Mouse (Mus musculus) heart, postnatal 14 days (tissue): ENCODE results near the gene Morc3. TPM values are rescaled to one million over a fixed set of nuclear protein-coding genes. Genes with fewer than 3 reads are reported as not detected.

Experiments
- DNase-seq, 2 experiments: peaks; one replicate each; pipeline ENCODE4 v3.0.0; 2021 to 2022
- intact Hi-C: fragments of 180-260 bp; cut with DNase I; formaldehyde crosslinking; loops from one replicate; pipeline ENCODE4 v1.15.1; 2025
- total RNA-seq, 2 experiments: library from RNA; stranded (reverse); gene quantifications; 2 replicates each; pipeline ENCODE4 v1.2.3; 2021

The Morc3 gene
- total RNA-seq, 2 experiments from 2014 or later: 18.6 to 19.1 TPM

DNA sequence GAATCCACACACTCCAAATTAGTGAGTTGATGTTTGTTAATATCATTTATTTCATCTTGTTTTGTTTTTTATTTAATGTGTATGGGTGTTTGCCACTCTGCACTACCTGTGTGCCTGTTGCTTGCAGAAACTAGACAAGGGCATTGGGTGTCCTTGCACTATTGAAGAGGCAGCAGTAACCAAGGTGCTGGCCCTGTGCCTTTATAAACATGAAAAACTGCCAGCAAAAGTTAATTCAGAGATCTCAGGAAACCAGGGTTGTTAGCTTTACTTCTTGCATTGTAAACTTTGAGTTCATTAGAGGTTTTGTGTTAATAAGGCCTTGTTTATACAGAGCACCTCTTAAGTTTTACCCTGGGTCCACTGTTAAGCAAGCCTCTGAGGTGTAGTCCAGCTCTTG, 28.8 kb downstream of the Morc3 start:
- DNase-seq: no peak
- intact Hi-C loops: no loop called here

DNA sequence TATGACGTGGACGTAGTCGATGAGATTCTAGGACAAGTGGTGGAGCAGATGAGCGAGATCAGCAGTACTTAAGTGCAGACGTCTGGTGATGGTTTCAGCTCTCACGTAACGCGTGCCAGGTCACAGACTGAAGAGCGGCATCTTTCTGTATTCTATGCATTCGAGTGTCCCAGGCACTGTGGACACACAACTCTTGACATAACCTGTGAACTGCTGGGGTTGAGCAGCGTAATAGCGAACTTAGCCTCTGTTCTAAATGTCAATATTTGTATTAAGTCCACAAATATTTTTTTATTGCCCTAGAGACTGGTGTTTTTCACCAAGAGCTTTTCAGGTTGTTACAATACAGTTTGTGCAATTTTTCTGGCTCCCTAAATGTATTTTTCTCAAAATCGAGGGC, 42.9 kb downstream of the Morc3 start:
- intact Hi-C loops: no loop called here
- no peak for DNase-seq

DNA sequence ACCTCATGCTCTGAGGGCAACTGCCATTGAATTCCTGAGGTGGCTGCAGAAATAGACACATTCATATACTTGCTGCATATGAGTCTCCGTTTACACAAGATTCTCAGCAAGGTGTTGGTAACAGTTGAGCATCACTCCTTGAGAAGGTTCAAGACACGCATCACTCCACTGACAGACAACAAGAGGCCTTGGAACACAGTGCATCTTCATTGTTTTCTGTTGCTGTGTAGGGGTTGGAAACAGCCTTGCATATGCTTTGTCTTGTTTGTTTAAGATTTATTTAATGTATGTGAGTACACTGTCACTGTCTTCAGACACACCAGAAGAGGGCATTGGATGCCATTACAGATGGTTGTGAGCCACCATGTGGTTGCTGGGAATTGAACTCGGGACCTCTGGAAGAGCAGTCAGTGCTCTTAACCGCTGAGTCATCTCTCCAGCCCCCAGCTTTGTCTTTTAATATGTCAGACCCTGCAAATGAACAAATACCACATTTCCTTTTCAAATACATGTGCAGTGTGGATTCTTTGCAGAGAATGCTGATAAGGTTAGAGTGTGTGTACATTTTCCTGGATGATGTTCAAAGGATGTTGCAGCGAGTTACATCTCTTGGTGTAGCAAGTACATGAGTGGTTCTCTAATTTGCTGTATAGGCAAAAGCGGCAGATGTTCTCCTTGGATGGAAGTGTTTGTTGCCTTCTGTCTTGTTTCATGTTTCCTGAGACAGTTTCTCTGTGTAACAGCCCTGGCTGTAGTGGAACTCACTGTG, 45.9 kb downstream of the Morc3 start:
- intact Hi-C loops: no loop called here
- DNase-seq: no peak

DNA sequence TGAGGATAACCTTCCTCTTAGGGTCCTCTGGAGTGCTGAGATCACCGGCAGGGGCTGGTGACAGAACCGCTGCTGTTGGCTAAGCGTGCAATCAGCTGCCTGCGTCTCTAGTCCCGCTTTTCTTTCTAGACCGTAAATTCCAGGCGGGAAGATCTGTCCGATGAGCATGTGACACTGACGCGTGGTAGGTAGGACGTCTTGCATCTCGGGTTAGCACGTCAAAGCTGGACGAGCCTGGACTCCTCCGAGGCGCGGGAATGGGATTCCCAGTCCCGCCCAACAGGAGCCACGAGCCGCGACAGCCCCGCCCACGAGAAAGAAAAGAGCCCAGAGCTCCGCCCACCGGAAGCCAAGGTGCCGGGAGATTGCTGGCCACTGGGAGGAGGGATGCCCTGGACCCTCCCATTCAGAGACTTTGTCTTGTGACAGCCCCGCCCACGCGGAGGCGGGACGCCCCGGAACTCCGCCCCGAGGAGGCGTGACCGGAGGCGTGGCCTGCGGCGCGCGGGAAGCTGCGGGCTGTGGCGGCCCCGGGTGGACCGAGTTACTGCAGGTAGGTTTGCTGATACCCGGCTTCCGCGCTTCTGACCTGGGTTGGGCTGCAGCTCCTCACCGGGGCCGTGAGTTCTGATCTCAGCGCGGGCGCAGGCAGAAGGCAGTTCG, 51.6 kb downstream of the Morc3 start, which contains the start of gene Chaf1b:
Gene Chaf1b (plus strand): TSS at position 479 of the 663 bp plus-strand sequence.
- DNase-seq: peak; percentile 94 to 98
- intact Hi-C loops: no loop called here

DNA sequence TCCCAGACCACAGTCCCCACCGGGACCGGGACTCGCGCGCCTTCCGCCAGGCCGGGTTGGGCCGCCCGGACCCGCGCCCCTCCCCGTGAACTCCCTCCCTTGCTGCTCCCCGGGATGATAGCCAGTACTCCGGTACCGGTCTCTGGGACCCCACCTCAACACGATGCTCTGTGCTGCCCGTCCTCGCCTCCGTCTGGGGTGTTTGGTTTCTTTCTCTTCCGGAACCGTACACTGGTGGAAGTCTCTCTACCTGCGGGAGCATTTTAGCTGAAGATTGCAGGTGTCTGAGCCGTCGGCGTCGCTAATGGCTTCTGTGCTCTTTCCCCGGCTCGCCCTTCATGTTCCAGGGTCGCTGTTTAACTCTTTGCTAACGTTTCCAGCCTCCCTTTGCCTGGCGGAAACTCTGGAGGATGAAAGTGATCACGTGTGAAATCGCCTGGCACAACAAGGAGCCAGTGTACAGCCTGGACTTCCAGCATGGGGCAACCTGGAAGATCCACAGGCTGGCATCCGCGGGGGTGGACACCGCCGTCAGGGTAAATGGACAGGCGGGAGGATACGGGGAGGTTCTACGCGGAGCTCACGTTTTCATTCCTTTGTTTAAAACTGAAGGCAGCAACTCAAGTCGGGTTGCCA, 52.3 kb downstream of the Morc3 start:
- DNase-seq: peak; percentile 6 to 16
- intact Hi-C loops: no loop called here

DNA sequence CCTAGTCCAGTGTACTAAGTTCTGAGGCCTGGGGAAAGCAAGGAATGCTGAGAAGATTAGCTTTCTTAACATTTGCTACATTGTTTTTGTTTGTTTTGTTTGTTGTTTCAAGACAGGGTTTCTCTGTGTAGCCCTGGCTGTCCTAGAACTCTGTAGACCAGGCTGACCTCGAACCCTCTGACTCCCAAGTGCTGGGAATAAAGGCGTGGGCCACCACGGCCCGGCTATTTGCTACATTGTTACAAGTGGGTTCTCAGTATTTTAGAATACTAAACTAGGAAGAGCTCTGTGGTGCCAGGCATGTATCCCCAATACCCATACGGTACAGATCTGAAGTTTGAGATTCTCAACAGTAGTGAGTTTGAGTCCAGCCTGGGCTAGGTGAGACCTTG, 52.8 kb downstream of the Morc3 start:
- intact Hi-C loops: no loop called here
- DNase-seq: no peak

DNA sequence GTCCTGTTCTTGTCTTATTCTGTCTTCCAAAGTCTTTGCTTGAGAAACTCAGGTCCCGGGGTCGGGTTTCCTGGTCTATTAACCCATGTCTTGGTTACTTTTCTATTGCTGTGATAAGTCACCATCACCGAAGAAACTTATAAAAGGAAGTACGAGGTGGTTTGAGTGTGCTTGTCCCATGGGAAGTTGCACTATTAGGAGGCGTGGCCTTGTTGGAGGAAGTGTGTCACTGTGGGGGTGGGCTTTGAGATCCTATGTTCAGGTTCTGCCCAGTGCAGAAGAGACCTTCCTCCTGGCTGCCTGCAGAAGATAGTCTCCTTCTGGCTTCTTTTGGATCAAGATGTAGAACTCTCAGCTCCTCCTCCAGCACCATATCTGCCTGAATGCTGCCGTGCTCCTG, 56.6 kb downstream of the Morc3 start:
- no peak for DNase-seq
- intact Hi-C loops: no loop called here

DNA sequence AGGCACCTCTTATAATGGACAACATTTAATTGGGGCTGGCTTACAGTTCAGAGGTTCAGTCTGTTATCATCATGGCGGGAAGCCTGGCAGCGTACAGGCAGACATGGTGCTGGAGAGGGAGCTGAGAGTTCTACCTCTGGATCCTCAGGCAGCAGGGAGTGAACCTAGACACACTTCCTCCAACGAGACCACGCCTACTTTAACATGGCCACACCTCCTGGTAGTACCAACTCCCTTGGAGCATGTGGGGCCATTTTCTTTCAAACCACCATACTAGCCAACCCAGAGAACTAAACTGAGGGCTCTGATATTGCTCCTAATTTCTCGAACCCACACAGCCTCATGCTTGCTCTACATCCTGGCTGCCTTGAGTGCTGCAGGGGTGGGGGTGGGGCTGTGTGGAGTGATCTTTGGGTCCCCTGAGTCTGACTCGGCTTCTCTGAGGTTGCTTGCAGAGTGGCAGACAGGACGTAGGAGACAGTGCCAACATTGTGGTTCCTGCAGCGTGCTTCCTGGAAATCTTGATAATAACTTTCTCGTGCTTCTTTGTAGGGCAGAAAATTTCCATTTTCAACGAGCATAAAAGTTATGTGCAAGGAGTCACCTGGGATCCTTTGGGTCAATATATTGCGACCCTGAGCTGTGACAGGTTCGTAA, 59.2 kb downstream of the Morc3 start:
- intact Hi-C loops: no loop called here
- DNase-seq: no peak

DNA sequence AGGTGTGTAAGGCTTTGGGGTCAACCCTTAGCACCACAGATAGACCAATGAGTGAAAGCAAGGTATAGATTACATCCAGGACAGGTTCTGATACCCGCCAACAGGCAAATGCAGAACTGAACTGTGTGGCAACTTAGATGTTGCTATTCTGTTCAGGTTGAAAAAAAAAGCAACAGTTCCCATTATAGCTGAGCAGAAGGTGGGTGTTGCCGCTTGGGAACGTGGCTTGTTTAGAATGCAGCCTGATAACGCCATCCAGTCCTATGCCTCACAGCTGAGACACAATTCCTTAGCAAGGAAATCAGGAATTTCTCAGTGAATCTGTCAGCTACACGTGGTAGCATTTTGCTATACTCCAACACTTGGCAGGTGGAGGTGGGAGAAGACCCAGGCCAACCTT, 61.4 kb downstream of the Morc3 start:
- DNase-seq: no peak

DNA sequence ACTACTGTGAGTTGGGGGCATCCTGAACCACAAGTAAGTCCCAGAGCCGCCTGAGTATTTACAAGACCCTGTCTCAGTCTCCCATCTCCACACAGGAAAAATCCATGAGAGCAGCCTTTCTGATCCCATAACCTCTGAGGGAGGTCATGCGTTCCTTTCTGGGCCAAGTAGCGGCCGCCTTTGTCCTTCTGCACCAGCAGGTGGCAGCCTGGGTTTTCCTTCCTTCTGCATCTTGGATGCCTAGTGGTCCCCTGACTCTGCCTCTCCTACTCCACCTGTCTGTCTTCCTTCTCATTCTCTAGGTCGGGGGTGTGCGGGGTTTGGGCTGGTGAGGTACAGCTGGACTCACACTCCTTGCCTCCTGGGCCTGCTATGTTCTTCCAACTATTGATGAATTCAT, 71.1 kb downstream of the Morc3 start:
- intact Hi-C loops: no loop called here
- no peak for DNase-seq

More for the DNA sequence above, 61.4 kb downstream of the Morc3 start:
- intact Hi-C loops: no loop called here

DNA sequence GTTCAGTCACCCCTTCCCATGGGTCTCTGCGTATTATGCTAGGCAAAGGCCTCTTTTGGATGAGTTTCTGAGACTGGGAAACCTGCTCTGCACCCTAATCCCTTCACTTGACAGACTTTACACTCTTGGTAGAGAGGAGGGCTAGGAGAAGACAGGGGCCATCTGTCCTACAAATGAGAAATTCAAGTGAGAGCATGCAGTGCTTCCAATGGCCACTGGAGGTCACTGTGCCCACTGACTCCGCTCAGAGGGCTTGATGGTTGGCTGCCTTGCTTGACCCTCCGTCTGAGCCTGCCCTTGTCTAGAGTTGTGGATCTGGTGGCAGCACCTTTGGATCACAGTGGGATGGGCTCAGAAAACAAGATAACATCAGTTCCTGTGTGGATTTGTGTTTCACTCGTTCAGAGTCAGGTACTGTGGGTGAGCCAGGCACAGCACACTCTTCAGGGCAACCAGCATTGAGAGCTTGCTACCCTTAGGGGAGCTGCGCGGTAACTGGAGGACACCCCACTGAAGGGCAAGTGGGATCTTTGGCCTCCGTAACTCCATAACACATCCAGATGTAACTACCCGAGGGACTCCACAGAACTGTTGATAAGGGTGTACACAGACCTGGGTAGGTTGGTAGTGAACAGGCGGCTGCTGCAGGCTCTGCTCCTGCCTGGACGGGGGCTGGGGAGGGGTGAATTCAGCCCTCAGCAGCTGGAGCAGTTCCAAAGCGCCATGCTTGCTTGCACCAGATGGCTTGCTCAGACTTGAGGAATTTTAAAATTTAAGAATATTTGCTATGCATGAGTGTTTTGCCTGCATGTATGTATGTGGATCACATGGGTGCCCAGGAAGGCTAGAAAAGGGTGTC, 74.5 kb downstream of the Morc3 start:
- intact Hi-C loops: no loop called here
- DNase-seq: peak; percentile 56 to 69

DNA sequence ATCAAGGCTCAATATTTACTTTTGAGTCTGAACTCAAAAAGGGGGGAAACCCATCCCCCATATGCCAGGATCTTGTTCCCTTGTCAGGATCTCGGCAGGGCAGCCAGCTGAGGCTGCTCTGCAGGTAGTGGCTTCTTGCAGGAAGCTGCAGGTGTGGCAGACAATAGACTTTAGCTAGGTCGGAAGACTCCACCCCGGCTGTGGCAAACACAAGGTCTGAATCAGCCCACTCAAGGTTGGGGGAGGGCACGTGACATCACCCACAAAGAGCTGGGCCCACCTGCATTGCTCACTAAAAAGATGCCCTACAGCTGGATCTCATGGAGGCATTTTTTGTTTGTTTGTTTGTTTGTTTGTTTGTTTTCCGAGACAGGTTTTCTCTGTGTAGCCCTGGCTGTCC, 75.8 kb downstream of the Morc3 start:
- intact Hi-C loops: no loop called here

DNA sequence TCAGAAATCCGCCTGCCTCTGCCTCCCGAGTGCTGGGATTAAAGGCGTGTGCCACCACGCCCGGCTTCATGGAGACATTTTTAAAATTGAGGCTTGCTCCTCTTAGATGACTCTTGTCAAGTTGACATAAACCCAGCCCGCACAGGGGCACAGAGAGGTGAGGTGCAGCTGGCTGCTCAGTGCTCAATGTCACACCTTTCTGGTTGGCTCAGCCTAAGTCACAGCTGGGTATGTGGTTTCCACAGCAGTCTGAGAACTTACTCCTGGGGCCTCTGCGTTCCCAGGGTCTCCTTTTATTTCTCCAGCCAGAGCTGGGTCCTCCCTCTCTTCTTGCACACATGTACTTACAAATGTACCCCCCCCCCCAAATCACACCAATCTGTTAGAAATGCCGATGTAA, 76.3 kb downstream of the Morc3 start:
- intact Hi-C loops: no loop called here
- DNase-seq: no peak

More for the DNA sequence above, 75.8 kb downstream of the Morc3 start:
- no peak for DNase-seq

DNA sequence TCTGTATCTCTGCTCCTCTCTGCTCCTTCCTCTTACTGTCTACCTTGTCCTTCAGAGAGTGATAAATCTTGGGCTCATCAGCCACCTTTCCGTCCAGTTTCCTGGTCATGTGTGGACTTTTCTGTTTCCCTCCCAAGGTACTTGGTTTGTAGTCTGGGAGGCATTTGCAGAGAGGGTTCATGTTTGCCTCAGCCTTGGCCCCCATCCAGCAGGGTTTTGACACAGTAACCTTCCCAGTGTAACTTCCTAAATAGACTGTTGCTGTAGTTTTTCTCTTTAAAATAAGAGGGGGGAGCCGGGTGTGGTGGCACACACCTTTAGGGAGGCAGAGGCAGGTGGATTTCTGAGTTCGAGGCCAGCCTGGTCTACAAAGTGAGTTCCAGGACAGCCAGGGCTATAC, 78.0 kb downstream of the Morc3 start:
- intact Hi-C loops: no loop called here
- DNase-seq: no peak

DNA sequence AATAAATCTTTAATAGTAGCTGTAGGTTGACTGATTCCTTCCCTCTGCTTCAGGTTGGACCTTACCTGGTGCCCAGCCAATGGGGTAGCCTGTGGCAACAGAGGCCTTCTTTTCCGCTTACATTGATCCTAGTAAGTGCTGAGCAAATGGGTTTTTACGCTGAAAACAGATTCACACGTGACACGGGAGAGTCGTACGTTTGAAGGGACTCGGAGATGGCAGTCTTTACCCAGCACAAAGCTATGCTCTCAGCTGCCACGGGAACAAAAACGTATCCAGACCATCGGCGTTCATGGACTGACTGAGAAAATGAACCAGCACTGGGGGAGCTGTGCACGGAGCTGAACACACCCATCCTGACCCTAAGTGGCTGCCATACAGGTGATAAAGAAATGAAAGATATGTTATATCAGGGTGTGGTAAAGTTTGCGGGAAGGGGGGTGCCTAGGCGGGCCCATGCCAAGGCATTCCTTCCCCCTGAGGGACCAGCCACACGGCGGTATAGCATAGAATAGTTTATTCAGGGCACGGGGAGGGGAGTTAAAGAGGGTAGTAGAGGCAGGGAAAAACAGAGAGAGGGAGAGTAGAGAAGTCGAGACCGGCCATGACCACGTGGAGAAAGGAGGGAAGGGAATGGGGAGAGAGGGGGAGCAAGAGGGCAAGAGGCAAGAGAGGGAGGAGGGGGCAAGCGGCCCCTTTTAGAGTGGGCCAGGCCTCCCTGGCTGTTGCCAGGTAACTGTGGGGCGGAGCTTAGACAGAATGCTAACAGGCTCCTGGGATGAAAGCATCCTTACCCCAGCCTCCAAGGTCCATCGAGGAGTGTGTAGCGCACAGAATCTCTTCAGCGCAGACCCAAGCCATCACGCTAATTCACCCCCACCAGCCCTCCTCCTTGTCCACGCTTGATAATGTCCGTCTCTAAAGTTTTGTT, 79.1 kb downstream of the Morc3 start:
- no peak for DNase-seq
- intact Hi-C loops: no loop called here

DNA sequence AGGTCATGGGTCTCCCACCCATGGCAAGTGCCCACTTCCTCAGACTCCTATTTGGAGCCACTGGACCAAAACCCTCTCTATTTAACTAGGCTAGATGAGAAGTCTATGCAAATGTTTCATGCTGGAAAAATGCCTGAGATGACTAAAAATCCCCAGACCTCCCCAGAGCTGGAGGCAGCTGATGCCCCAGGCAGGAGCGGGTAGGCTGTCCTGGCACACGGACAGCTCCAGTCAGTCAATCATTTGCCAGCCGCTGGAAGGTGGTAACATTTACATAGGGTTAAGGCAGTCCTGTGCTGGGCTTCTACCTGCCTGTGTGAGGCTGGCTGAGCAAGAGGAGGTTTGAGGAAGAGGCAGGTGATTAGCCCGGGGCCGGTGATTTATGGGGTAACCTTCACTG, 80.2 kb downstream of the Morc3 start:
- no peak for DNase-seq
- intact Hi-C loops: no loop called here

DNA sequence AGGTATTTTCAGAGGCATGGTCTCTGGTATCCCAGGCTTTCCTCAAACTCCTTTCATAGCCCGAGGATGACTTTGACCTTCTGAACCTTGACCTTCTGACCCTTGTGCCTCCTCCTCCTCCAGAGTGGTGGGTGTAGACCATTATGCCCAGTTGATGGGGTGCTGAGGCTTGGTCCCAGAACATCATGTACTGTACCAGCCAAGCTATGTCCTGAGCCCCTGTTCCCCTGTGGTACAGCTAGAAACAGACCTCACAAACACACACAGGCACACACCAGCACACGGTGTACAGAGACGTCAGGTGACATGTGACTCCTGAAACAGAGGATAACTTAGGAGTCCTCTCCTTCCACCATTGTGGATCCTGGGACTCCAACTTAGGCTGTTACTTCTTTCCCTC, 80.9 kb downstream of the Morc3 start:
- no peak for DNase-seq
- intact Hi-C loops: no loop called here

DNA sequence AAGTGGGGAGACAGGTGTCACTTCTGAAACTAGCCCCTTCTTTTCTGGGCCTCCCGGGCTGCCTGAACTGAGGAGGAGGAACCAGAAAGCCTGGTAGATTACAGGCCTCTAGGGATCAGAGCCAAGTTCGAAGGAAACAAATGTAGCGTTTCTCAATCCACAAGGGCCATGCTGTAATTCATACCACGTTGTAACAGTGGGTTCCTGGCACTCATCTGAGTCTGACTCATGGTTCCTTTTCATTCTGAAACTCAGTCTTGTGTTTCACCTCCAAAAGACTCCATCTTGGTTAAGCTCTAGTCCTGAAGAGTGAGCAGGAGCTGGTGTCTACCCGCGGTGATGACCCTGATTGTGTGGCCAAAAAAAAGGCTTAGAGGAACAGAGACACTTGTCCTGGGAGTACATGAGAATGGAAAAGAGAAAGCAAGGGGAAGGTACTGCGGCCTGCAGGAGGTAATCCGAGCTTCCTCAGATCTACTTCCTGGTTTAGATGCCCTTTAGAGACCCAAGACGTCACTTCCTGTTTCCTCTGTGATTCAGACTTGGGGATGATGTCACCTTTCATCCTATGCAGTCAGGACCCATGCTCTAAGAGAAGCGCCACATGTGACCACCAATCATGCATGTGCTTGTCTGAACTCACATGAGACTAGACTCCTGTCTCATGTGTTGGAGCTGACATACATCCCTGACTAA, 82.1 kb downstream of the Morc3 start:
- intact Hi-C loops: no loop called here
- DNase-seq: no peak
